Mouse (Mus musculus) ZHBTc4 (cell line): ENCODE measurements at regions not wholly inside any gene's neighbourhood (a gene's known extent, or its start where the extent isn't known, plus 50 kb on each side); places are given as distances from the start of the nearest gene placed in this dataset.

ENCODE experiments used
- DNase-seq: peaks from one replicate; pipeline ENCODE4 v3.0.0-alpha.2; 2011; ENCODE audit warnings: low read depth, low spot score

DNA sequence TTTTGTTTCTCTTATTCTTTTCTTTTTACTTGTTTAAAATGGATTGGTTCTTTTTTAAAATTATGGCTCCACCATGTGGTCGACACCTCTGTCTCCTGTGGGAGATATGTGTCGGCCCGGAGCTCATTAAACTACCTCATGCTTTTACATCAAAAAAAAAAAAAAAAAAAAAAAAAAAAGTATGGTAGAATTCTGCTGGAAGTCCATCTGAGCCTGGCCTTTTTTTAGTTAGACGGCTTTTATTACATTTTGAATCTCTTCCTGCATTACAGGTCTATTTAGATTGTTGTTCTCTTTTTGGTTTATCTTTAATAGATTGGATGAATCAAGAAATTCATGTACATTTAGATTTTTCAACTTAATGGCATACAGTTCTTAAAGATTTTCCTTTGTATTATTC is 350.8 kb upstream of the Ascc3 start:
- no peak for DNase-seq

DNA sequence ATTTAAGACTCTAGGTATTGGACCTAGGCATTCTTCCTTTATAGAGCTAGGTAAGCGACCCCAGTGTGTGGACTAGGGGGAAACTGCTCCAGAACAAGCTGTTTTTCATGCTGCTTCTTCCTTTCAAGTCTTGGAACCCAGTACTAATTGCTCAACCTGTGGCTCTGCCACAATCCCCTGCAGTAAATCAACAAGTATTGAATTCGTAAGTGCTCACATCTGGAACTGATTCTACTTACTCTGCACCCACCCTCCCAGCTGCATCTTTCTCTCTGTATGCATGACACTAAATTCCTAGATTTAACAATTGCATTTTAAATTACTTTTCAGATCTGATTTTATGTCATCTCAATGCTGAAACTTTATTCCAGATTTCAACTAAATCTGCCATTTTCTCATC is 388.9 kb upstream of the Ascc3 start:
- DNase-seq = no peak

DNA sequence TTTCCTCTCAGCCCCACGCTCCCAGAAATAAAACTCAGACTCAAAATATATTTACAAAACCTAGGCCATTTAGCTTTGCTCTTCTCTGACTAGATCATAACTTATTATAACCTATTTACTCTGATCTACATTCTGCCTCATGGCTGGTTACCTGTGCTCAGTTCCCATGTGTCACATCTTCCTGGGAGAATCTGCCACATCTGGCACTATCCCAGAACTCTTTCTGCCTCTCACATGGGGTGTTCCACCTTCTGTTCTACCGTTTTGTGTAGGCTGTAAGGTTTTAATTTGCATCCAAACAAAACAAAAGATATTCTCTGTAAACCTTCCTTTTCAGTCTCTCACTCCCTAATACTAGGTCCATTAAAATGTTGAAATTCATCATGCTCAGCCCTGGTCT is 390.8 kb upstream of the Ascc3 start:
- no peak for DNase-seq

DNA sequence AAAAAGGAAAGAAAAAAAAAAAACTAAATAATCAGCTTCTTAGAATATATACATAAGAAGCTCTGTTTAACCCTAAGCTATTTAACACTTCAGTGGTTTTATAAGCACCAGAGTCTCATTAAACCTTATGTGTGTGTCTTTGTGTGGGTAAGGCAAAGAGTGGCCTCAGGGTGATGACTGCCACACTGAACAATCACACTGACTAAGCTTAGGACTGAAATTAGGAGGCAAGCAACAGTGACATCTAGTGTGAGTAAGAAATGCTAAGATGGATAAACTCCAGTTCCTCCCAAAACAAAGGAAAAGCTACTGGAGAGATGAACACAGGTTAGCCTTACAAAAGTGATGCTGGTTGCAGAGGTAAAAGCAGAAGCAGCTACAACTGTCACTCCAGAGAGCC is 392.6 kb upstream of the Ascc3 start:
- DNase-seq = peak; percentile 10

DNA sequence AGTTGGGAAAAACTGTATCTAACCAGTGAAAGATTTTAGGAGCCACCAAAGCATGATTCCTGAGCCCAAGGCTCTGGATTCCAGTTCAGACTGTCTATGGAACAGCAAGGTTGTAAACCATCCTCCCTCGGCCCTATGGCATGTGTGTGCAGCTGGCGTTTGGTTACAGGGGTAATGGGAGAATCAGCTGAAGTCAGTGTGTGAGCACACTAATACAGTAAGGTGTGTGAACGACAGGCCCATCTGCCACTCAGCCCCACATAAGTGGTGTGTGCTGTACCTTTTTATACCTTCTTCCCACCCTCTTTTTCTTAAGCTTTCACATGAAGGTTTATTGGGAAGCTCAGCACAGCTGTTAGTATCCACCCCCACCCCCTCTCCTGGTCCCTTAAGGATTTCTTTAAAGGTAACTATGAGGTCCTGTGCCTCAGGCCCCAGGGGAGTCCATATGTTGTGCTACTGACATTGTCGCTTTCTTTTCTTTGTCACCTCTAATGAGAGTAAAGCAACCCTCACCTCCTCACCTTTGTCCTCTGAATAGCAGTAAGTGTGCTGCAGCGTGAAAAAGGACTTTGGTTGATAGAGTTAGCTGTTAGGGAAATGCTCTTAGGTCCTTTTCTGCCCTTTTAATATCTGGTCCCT is 394.5 kb upstream of the Ascc3 start:
- DNase-seq = no peak

DNA sequence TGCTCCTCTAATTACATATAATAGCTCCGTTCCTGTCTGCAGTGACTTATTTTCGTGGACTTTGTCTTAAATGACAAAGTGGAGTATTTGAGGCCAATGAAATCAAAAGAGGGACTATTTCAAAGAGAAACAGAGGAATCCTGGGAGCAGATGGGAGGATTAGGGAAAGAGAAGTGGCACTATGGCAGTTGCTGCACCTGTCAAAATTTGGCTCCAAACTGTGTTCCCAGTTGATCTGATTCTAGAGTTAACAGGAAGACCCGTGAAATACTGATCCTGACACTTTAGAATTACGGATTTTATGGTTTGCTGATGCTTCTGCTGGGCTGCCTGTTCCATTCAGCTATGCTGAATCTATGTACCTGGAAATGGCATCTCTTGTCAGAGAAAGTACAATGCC is 401.7 kb upstream of the Grik2 start:
- DNase-seq = no peak

DNA sequence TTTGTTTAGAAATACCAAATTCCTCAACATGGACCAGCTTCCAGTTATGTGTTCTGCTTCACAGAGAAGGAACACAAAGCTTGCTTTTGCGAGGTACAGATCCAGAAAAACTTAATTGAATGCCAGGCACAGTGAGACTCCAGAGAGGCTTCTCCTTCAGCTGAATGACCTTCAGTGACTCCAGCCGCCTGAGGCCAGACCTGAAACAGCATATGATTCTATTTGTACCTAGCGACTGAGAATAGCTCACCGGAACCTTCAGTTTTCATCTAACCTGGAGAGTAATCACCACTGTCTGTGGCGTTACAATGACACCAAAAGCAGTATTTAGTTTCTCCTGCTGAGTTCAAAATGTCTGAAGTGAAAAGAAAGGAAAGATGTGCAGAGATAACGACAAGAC is 380.6 kb upstream of the Grik2 start:
- DNase-seq = no peak

DNA sequence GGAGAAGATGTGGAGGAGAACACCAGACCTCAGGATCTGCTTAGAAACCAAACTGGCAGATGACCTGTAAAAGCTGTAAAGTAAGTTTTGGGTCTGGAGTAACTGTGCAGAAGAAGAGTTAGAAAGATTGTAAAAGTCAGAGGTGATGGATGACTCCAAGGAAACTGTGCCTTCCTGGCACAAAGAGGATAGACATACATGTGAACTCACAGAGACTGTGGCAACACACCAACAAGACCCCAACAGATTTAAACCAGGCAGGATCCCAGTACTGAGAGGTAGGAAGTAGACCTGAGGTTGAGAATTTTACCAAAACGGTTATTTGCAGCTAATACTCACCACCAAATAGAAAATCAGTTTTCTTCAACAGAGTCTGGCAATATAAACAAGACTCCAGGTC is 349.8 kb upstream of the Grik2 start:
- DNase-seq = no peak

DNA sequence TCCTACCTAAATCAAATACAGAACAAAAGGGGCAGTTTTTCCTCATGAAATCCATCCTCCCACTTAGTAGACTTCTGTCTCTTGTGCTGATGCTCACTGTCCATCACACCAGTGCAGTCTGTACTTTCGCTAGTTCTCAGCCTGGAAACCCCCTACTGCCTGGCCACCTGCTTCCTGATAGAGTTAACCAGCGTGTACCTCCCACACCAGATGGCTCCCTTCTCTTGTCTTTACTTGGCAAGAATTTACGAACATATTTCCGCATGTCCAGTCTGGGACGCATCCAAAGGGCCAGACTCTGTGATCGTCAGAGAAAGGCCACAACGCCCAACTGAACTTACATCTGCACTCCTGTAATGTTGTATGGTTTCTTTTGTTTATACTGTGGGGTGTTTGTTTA is 349.2 kb upstream of the Grik2 start:
- no peak for DNase-seq

DNA sequence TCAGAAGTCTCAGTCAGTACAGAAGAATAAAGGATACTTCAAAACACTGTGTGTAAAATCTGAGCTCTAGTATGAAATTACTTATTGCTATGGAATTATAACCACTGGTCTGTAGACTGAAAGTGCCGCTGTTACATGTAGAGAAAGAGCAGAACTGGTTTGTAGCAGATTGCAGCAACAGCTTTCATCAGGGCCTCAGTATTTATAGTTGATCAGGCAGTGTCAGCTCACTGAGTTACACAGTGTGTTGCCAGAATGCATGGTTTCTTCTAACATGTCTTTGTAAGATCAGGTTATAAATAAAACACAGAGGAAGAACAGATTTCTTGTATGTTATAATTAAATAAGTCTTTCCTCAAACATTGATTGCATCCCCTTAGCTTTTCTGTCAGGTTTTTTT is 347.6 kb upstream of the Grik2 start:
- no peak for DNase-seq

DNA sequence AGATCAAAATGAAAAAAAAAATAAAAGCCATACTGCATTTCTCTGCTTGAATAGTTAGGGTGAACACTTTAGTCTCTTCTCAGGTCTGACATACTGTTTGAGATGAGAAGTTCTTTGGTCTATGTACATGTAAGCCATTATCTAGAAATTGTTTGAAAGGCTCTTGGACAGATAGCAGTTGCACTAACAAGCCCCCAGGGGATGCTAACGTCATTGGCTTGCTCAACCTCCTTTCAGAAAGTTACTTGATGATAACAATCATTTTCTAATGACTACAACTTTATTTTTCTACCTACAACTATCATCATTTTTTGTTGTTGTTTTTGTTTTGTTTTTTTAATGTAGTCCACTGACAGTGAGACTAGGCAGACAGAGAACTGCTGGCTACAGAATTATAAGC is 346.9 kb upstream of the Grik2 start:
- DNase-seq = no peak
